Mouse (Mus musculus): ENCODE results near the gene Zfp286. TPM values are rescaled to one million over a fixed set of nuclear protein-coding genes. Genes with fewer than 3 reads are reported as not detected.

The Zfp286 gene
- polyA plus RNA-seq, 1 experiment from 2014 or later = 0.69 TPM

- no peaks in the 10 kb centered on the region for H3K36me3 ChIP-seq (replicated peaks; ENCODE audit: insufficient read depth, low read length)
- H3K27me3 ChIP-seq (ENCODE audit: insufficient read depth, low read length) = no peaks in the 10 kb centered on the region
- H3K4me1 ChIP-seq (ENCODE audit: insufficient read depth) = no peaks in the 10 kb centered on the region
- H3K9me3 ChIP-seq (ENCODE audit: low read length) = no peaks in the 10 kb centered on the region
- no peak overlapping the region for H3K9ac ChIP-seq (replicated peaks)
- DNase-seq = no peak
- 64% methylated on average over 5 of the region's 5 CpGs for WGBS (ENCODE audit: insufficient replicate concordance)
- ATAC-seq = no peak
- TF ChIP-seq EP300 (IDR thresholded peaks at IDR 0.05; ENCODE audit: low read depth) (no peak), CTCF (IDR thresholded peaks at IDR 0.05; ENCODE audit: low read depth) (no peak)
- no peak overlapping the region for H3K4me2 ChIP-seq (ENCODE audit: low read depth, low read length)
- H3K27ac ChIP-seq (ENCODE audit: low read depth) = no peak overlapping the region
- H3K4me3 ChIP-seq (ENCODE audit: low read depth, low read length) = no peak overlapping the region
Measured at GRCm38 (mm10) chr11:62710657-62711056, 78.6 kb downstream of the Zfp286 start.

DNA sequence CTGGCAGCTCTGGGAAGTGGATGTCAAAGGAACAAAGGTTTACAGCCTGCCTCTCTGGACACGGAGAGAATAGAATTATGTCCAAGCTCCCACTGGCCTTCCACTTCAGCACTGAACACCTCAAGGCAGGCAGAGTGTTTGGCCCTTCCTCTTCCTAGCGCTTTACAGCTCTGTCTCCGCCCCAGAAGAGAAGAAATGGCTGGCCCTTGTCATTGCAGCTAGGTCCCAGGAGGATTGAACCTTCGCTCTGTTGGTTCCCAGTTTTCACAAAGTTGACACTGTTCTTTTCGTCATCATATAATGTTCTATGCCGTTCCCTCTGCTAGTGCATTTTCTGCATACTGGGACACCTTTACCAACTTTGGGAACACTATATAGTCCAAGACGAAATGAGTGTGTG lies 81.0 kb downstream of the Zfp286 start:
- TF ChIP-seq CTCF (IDR thresholded peaks at IDR 0.05; ENCODE audit: low read depth) (no peak), EP300 (IDR thresholded peaks at IDR 0.05; ENCODE audit: low read depth) (no peak)
- H3K27ac ChIP-seq (ENCODE audit: low read depth) = no peak overlapping the region
- DNase-seq (no peak), ATAC-seq (no peak)
- no peaks in the 10 kb centered on the region for H3K36me3 ChIP-seq (replicated peaks; ENCODE audit: insufficient read depth, low read length)
- no peaks in the 10 kb centered on the region for H3K27me3 ChIP-seq (ENCODE audit: insufficient read depth, low read length)
- H3K4me1 ChIP-seq (ENCODE audit: insufficient read depth) = no peaks in the 10 kb centered on the region
- no peak overlapping the region for H3K4me2 ChIP-seq (ENCODE audit: low read depth, low read length)
- WGBS (ENCODE audit: insufficient replicate concordance) = 67% methylated on average over 7 of the region's 7 CpGs
- H3K9me3 ChIP-seq (ENCODE audit: low read length) = no peaks in the 10 kb centered on the region
- no peak overlapping the region for H3K4me3 ChIP-seq (ENCODE audit: low read depth, low read length)
- H3K9ac ChIP-seq (replicated peaks) = no peak overlapping the region

DNA sequence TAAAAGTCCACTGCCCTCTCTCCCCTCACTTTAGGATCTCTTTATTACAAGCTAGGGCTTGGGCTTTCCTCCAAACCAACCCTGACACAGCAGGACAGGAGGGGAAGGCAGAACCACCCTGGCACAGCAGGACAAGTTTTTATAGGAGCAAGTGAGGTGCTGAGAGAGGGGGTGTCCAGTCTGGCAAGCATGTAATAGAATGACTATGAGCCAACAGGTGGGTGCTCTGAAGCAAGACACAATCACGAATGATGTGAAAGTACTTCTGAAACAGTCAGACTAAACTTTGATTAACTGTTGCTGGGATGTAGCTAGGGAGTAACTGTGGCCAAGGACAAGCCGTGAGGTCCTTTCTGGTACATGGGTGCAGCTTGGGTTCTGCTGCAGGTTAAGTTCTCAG lies 83.1 kb downstream of the Zfp286 start:
- 76% methylated on average over 2 of the region's 2 CpGs for WGBS (ENCODE audit: insufficient replicate concordance)
- Histone ChIP-seq H3K9ac (replicated peaks) (no peak overlapping the region), H3K4me2 (ENCODE audit: low read depth, low read length) (no peak overlapping the region), H3K27ac (ENCODE audit: low read depth) (no peak overlapping the region), H3K27me3 (ENCODE audit: insufficient read depth, low read length) (no peaks in the 10 kb centered on the region), H3K9me3 (ENCODE audit: low read length) (no peaks in the 10 kb centered on the region), H3K36me3 (replicated peaks; ENCODE audit: insufficient read depth, low read length) (no peaks in the 10 kb centered on the region), H3K4me3 (ENCODE audit: low read depth, low read length) (no peak overlapping the region), H3K4me1 (ENCODE audit: insufficient read depth) (no peaks in the 10 kb centered on the region)
- no peak for ATAC-seq
- TF ChIP-seq CTCF (IDR thresholded peaks at IDR 0.05; ENCODE audit: low read depth) = no peak
- TF ChIP-seq EP300 (IDR thresholded peaks at IDR 0.05; ENCODE audit: low read depth) = no peak
- DNase-seq = no peak

Other genes starting within 250 kb of the Zfp286 start
- 1,161 and 1,214 TPM in 2 replicates for gene Ubb, start 238.3 kb downstream of the Zfp286 start, polyA plus RNA-seq (2015; fragmentation: Nextera tagmentation; extraction: Ambion mirVana)
- gene Trpv2, start 215.0 kb downstream of the Zfp286 start, polyA plus RNA-seq (2015; fragmentation: Nextera tagmentation; extraction: Ambion mirVana) = 4.7 and 5.4 TPM in 2 replicates
- gene Lrrc75a, start 140.9 kb downstream of the Zfp286 start, polyA plus RNA-seq (2015; fragmentation: Nextera tagmentation; extraction: Ambion mirVana) = 1.1 and 1.3 TPM in 2 replicates
- gene Mmgt2, start 140.8 kb downstream of the Zfp286 start, polyA plus RNA-seq (2015; fragmentation: Nextera tagmentation; extraction: Ambion mirVana) = 7.8 and 9.6 TPM in 2 replicates
- 0.27 and 0.35 TPM in 2 replicates for gene Zfp287, start 57.6 kb downstream of the Zfp286 start, polyA plus RNA-seq (2015; fragmentation: Nextera tagmentation; extraction: Ambion mirVana)
- gene Gm10428, start 36.4 kb downstream of the Zfp286 start, polyA plus RNA-seq (2015; fragmentation: Nextera tagmentation; extraction: Ambion mirVana) = not detected in 2 replicates
- gene Trim16, start 30.8 kb upstream of the Zfp286 start, polyA plus RNA-seq (2015; fragmentation: Nextera tagmentation; extraction: Ambion mirVana) = 0.85 and 0.91 TPM in 2 replicates
- gene Fbxw10, start 57.6 kb upstream of the Zfp286 start, polyA plus RNA-seq (2015; fragmentation: Nextera tagmentation; extraction: Ambion mirVana) = 0.13 and 0.20 TPM in 2 replicates
- 29.1 and 29.4 TPM in 2 replicates for gene Tvp23b, start 90.0 kb upstream of the Zfp286 start, polyA plus RNA-seq (2015; fragmentation: Nextera tagmentation; extraction: Ambion mirVana)
- gene Cdrt4, start 161.7 kb upstream of the Zfp286 start, polyA plus RNA-seq (2015; fragmentation: Nextera tagmentation; extraction: Ambion mirVana) = not detected in 2 replicates

Data from liver, postnatal 0 days (tissue).